Comparison of ENCODE assay signal across 17 mouse cellular contexts in genomic region chr6:48464966-48465679, GRCm38 (mm10). TPM values are rescaled to one million over a fixed set of nuclear protein-coding genes. Genes with fewer than 3 reads are reported as not detected.
DNase-seq lines count a peak whose midpoint lies in the region; ATAC-seq and TF ChIP-seq lines count a peak whose summit lies in the region.
"Had no signal": no experiment of that assay in that cellular context is flagged by ENCODE, and none has a peak within 500 bp of the region (broad histone marks: within the 10 kb centered on the region; RNA-seq: fewer than 3 reads in every experiment).

No protein-coding gene starts in this region.

- no peaks in the 10 kb centered on the region for H3K4me1 ChIP-seq in stomach, embryonic 16.5 days (ENCODE audit: control insufficient read depth, insufficient read depth, low read length)
- H3K4me1 ChIP-seq in stomach, postnatal 0 days (replicated peaks; ENCODE audit: control insufficient read depth, insufficient read depth), result no peaks in the 10 kb centered on the region
- H3K4me1 ChIP-seq in forebrain, embryonic 15.5 days, result no peaks in the 10 kb centered on the region
- H3K4me1 ChIP-seq: embryonic facial prominence, embryonic 15.5 days; liver, embryonic 12.5 days; lung, embryonic 15.5 days had no signal

- peak; percentile 17 to 42 for DNase-seq in layer of hippocampus, adult 2 months (ENCODE audit: low spot score in 2 of 2)
- DNase-seq in layer of hippocampus, postnatal 14 days (ENCODE audit: low spot score in 2 of 2), result no peak
- no peak for DNase-seq in stomach, postnatal 0 days (ENCODE audit: low spot score)
- DNase-seq in kidney, postnatal 14 days, result peak; percentile 24
- peak; percentile 32 for DNase-seq in yolk sac, embryonic 10.5 days (ENCODE audit: low spot score)
- no peak for DNase-seq in heart, adult 9 months (ENCODE audit: low spot score in 2 of 2)
- DNase-seq: adrenal gland, postnatal 10 days; cerebellum, adult 9-11 months; heart, adult 18-20 months; thymus, postnatal 36 days had no signal

- no peak for TF ChIP-seq CTCF in layer of hippocampus, adult 2 months (conservative IDR thresholded peaks at IDR 0.05)
- no peak for TF ChIP-seq CTCF in stomach, postnatal 0 days (IDR thresholded peaks at IDR 0.05; ENCODE audit: low read depth)

- H3K4me3 ChIP-seq in layer of hippocampus, adult 2 months, result no peak overlapping the region
- no peak overlapping the region for H3K4me3 ChIP-seq in stomach, embryonic 16.5 days (replicated peaks; ENCODE audit: low read length)
- no peak overlapping the region for H3K4me3 ChIP-seq in stomach, postnatal 0 days (ENCODE audit: low read depth, low read length)
- no peak overlapping the region for H3K4me3 ChIP-seq in forebrain, embryonic 15.5 days
- H3K4me3 ChIP-seq: embryonic facial prominence, embryonic 15.5 days; left cerebral cortex, adult 2 months; liver, embryonic 12.5 days; lung, embryonic 15.5 days had no signal

- no peak for TF ChIP-seq EP300 in stomach, postnatal 0 days (optimal IDR thresholded peaks at IDR 0.05)

- H3K36me3 ChIP-seq in stomach, embryonic 16.5 days (ENCODE audit: control insufficient read depth, insufficient read depth, low read length), result no peaks in the 10 kb centered on the region
- no peaks in the 10 kb centered on the region for H3K36me3 ChIP-seq in stomach, postnatal 0 days (ENCODE audit: control insufficient read depth, insufficient read depth, low read length)
- H3K36me3 ChIP-seq in forebrain, embryonic 15.5 days, result no peaks in the 10 kb centered on the region
- H3K36me3 ChIP-seq: embryonic facial prominence, embryonic 15.5 days; liver, embryonic 12.5 days; lung, embryonic 15.5 days had no signal

- no peak overlapping the region for H3K9ac ChIP-seq in stomach, embryonic 16.5 days (ENCODE audit: low read length)
- H3K9ac ChIP-seq in stomach, postnatal 0 days (ENCODE audit: low read length), result no peak overlapping the region
- no peak overlapping the region for H3K9ac ChIP-seq in forebrain, embryonic 15.5 days (replicated peaks)
- H3K9ac ChIP-seq: embryonic facial prominence, embryonic 15.5 days; liver, embryonic 12.5 days; lung, embryonic 15.5 days had no signal

- no peak overlapping the region for H3K4me2 ChIP-seq in stomach, embryonic 16.5 days (ENCODE audit: low read depth, low read length)
- H3K4me2 ChIP-seq in stomach, postnatal 0 days (replicated peaks; ENCODE audit: low read depth), result no peak overlapping the region
- H3K4me2 ChIP-seq in forebrain, embryonic 15.5 days (replicated peaks), result no peak overlapping the region
- H3K4me2 ChIP-seq: embryonic facial prominence, embryonic 15.5 days; liver, embryonic 12.5 days; lung, embryonic 15.5 days had no signal

- H3K27ac ChIP-seq in layer of hippocampus, adult 2 months, result no peak overlapping the region
- H3K27ac ChIP-seq in stomach, embryonic 16.5 days (ENCODE audit: low read length), result no peak overlapping the region
- H3K27ac ChIP-seq in stomach, postnatal 0 days (replicated peaks), result no peak overlapping the region
- H3K27ac ChIP-seq in forebrain, embryonic 15.5 days (replicated peaks), result no peak overlapping the region
- H3K27ac ChIP-seq: embryonic facial prominence, embryonic 15.5 days; left cerebral cortex, adult 2 months; liver, embryonic 12.5 days; lung, embryonic 15.5 days had no signal

- peak; percentile 19; the same call in 1 of the 2 replicates for ATAC-seq in stomach, embryonic 16.5 days (ENCODE audit: insufficient read depth, low FRiP score)
- no peak for ATAC-seq in stomach, postnatal 0 days (ENCODE audit: low FRiP score, low TSS enrichment)
- no peak for ATAC-seq in forebrain, embryonic 15.5 days (replicated peaks)
- ATAC-seq: liver, embryonic 12.5 days; midbrain, embryonic 16.5 days had no signal

- no peaks in the 10 kb centered on the region for H3K27me3 ChIP-seq in stomach, embryonic 16.5 days (ENCODE audit: control insufficient read depth, insufficient read depth, low read length)
- no peaks in the 10 kb centered on the region for H3K27me3 ChIP-seq in stomach, postnatal 0 days (ENCODE audit: control insufficient read depth, insufficient read depth, low read length)
- no peaks in the 10 kb centered on the region for H3K27me3 ChIP-seq in forebrain, embryonic 15.5 days
- H3K27me3 ChIP-seq: embryonic facial prominence, embryonic 15.5 days; liver, embryonic 12.5 days; lung, embryonic 15.5 days had no signal

- no peaks in the 10 kb centered on the region for H3K9me3 ChIP-seq in stomach, embryonic 16.5 days (replicated peaks; ENCODE audit: control insufficient read depth, low read length)
- H3K9me3 ChIP-seq in stomach, postnatal 0 days (ENCODE audit: control insufficient read depth, low read length), result no peaks in the 10 kb centered on the region
- no peaks in the 10 kb centered on the region for H3K9me3 ChIP-seq in forebrain, embryonic 15.5 days
- H3K9me3 ChIP-seq: embryonic facial prominence, embryonic 15.5 days; liver, embryonic 12.5 days; lung, embryonic 15.5 days had no signal

- 82% methylated on average over 13 of the region's 13 CpGs for WGBS in stomach, embryonic 16.5 days
- 78% methylated on average over 13 of the region's 13 CpGs for WGBS in stomach, postnatal 0 days
- 93% methylated on average over 13 of the region's 13 CpGs for WGBS in forebrain, embryonic 15.5 days

RNA-seq across cellular contexts. Expression of gene Sspo, which starts 17.1 kb away (rescaled TPM):
- total RNA-seq in layer of hippocampus, adult 2 months (2021), result 1 to 10 TPM in 1 of 2 experiments, under 1 TPM in 1; 0.92 to 1.5 TPM
- under 1 TPM; 0.44 to 0.57 TPM for total RNA-seq in layer of hippocampus, postnatal 14 days (2021)
- 0.14 and 0.89 TPM in 2 replicates for polyA plus RNA-seq in stomach, embryonic 16.5 days (2015; fragmentation: Nextera tagmentation; extraction: Ambion mirVana)
- polyA plus RNA-seq in stomach, postnatal 0 days (2015; fragmentation: Nextera tagmentation; extraction: Ambion mirVana), result 0.04 and 0.07 TPM in 2 replicates
- 0.13 and 0.70 TPM in 2 replicates for polyA plus RNA-seq in forebrain, embryonic 15.5 days (2015; fragmentation: Nextera tagmentation; extraction: Ambion mirVana)

RNA-seq across cellular contexts. Expression of gene Zfp467, which starts 19.5 kb away (rescaled TPM):
- 10 to 100 TPM; 20.2 to 25.8 TPM for total RNA-seq in layer of hippocampus, adult 2 months (2021)
- 10 to 100 TPM; 19.0 to 20.0 TPM for total RNA-seq in layer of hippocampus, postnatal 14 days (2021)
- 24.1 and 24.4 TPM in 2 replicates for polyA plus RNA-seq in stomach, embryonic 16.5 days (2015; fragmentation: Nextera tagmentation; extraction: Ambion mirVana)
- 24.2 and 29.5 TPM in 2 replicates for polyA plus RNA-seq in stomach, postnatal 0 days (2015; fragmentation: Nextera tagmentation; extraction: Ambion mirVana)
- polyA plus RNA-seq in forebrain, embryonic 15.5 days (2015; fragmentation: Nextera tagmentation; extraction: Ambion mirVana), result 30.0 and 34.2 TPM in 2 replicates

Comparison
In these comparisons a context has a peak if more than half of its experiments do, and no peak if none do; other contexts are left out.
1. DNase-seq: peak in layer of hippocampus, adult 2 months (2 of 2), kidney, postnatal 14 days (single experiment) and yolk sac, embryonic 10.5 days (single experiment); none in layer of hippocampus, postnatal 14 days (0 of 2), stomach, postnatal 0 days (single experiment) and heart, adult 9 months (0 of 2).